Mouse (Mus musculus) kidney, adult 2 months (tissue): Measurements from ENCODE around the gene Crxos. TPM values are rescaled to one million over a fixed set of nuclear protein-coding genes. Genes with fewer than 3 reads are reported as not detected.

Experiments used
- DNase-seq: peaks from one replicate; pipeline ENCODE4 v3.0.0; 2021
- H3K27ac ChIP-seq: fragments of 200-500 bp; 2 replicates; pipeline ENCODE4 v1.5.1; 2012; ENCODE audit warnings: low read depth, low read length, control low read depth, inconsistent platforms; ENCODE audit not compliant: insufficient read depth
- H3K27me3 ChIP-seq: fragments of 200-500 bp; replicated peaks from 2 replicates; pipeline ENCODE4 v1.6.1; 2012; ENCODE audit warnings: mild to moderate bottlenecking, moderate library complexity, low read length, inconsistent platforms; ENCODE audit not compliant: control insufficient read depth, insufficient read depth
- H3K36me3 ChIP-seq: fragments of 200-500 bp; 2 replicates; pipeline ENCODE4 v1.6.1; 2012; ENCODE audit warnings: mild to moderate bottlenecking, moderate library complexity, low read length, inconsistent platforms; ENCODE audit not compliant: control insufficient read depth, insufficient read depth
- H3K4me1 ChIP-seq: fragments of 200-500 bp; 2 replicates; pipeline ENCODE4 v1.6.1; 2011; ENCODE audit warnings: low read length; ENCODE audit not compliant: control insufficient read depth, insufficient read depth
- H3K4me3 ChIP-seq: fragments of 200-500 bp; 2 replicates; pipeline ENCODE4 v1.5.1; 2011; ENCODE audit warnings: mild to moderate bottlenecking, low read depth, low read length, control low read depth; ENCODE audit not compliant: insufficient read depth
- CTCF ChIP-seq: fragments of 200-500 bp; conservative IDR thresholded peaks from 2 replicates; pipeline ENCODE4 v1.5.1; 2011; ENCODE audit warnings: low read depth, mild to moderate bottlenecking, control low read depth, low read length, moderate library complexity, mixed read lengths; ENCODE audit not compliant: insufficient read depth, insufficient read length
- POLR2A ChIP-seq: fragments of 200-500 bp; IDR thresholded peaks from one replicate; pipeline ENCODE4 v1.6.1; 2011; ENCODE audit warnings: low read depth, low read length, control low read depth
- WGBS: fragments of 180-500 bp; shearing (Covaris S2); methylation state at CpG from one replicate; pipeline ENCODE4 v1.1.7; 2018; 5-methylcytosine and 5-hydroxymethylcytosine counted together
- polyA plus RNA-seq: library from polyadenylated mRNA; depleted of rRNA; stranded (reverse); fragments of >200 nt; gene quantifications from 2 replicates; pipeline ENCODE4 v1.2.3, GENCODE M21; 2012

Crxos gene
- polyA plus RNA-seq, 1 experiment: not detected

DNA sequence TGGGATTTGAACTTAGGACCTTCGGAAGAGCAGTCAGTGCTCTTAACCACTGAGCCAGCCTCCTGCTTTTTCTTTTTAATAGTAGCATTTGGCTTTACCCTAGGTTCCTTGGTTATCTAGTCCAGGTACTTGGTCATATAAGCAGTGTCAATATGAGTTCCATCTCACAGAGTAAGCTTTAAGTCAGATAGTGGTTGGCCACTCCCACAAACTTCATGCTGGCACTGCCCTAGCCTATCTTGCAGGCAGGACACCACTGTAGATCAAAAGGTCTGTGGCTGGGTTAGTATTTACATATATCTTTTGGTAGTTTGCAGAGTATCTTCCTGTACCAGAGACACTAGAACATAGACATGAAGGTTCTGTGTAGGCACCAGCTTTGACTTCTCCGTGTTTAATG is 1.7 kb downstream of the Crxos start:
- Histone ChIP-seq H3K4me3 (no peak overlapping the region), H3K36me3 (no peaks in the 10 kb centered on the region), H3K4me1 (no peaks in the 10 kb centered on the region), H3K27me3 (no peaks in the 10 kb centered on the region), H3K27ac (no peak overlapping the region)
- DNase-seq: no peak
- TF ChIP-seq CTCF (no peak), POLR2A (no peak)
- WGBS: 90% methylated on average over 2 of the region's 2 CpGs

DNA sequence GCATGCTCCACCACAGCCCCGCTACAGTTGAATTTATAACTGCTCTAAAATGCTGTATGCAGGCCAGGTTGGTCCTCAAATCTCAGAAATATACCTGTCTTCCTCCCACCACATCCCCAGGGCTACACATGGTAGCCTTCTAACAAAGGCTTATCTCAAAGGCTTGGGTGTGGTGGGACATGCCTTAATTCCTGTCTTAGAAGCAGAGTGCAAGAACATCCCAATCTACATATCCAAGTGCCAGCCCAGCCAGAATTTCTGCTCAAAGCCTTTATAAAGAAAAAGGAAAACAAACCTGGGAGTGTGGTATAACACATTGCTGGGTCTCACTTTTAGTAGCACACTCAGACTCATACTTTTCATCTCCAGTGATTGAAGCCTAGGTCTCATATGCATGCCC is 11.8 kb downstream of the Crxos start:
- no peaks in the 10 kb centered on the region for H3K27me3 ChIP-seq
- no peak overlapping the region for H3K27ac ChIP-seq
- TF ChIP-seq POLR2A (no peak), CTCF (no peak)
- no peak for DNase-seq
- H3K4me3 ChIP-seq: no peak overlapping the region
- 65% methylated on average over 1 of the region's 1 CpGs for WGBS
- H3K36me3 ChIP-seq: no peaks in the 10 kb centered on the region
- no peaks in the 10 kb centered on the region for H3K4me1 ChIP-seq

DNA sequence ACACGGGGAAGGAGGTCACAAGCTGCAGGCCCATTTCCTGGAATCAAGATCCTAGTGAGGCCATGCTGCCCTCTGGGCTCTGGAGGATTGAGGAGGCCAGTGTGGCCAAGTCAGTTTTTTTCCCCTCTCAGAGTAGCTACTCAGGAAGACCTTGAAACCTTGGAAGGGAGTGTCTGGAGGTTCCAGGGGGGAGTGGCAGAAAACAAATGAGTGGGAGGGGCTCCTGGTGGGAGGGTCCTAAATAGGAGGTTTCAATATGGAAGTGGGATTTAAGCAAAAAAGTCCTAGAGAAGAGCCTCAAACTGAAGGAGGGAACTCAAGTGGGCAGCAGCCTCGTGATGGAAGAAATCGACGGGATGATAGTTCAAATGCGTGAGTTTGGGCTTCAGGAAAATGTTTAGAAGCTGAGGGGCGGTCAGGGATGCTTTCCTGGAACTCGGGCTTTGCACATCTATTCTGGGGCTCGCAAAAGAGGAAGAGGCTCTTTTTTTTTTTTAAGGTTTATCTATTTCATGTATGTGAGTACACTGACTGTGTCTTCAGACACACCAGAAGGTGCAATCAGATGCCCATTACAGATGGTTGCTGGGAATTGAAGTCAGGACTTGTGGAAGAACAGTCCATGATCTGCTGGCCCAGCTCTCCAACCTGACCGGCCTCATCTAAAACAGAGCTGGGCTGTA is 19.1 kb downstream of the Crxos start:
- 75% methylated on average over 9 of the region's 9 CpGs for WGBS
- H3K36me3 ChIP-seq: no peaks in the 10 kb centered on the region
- TF ChIP-seq POLR2A (no peak), CTCF (no peak)
- no peak overlapping the region for H3K27ac ChIP-seq
- no peaks in the 10 kb centered on the region for H3K27me3 ChIP-seq
- no peak overlapping the region for H3K4me3 ChIP-seq
- no peak for DNase-seq
- H3K4me1 ChIP-seq: no peaks in the 10 kb centered on the region

DNA sequence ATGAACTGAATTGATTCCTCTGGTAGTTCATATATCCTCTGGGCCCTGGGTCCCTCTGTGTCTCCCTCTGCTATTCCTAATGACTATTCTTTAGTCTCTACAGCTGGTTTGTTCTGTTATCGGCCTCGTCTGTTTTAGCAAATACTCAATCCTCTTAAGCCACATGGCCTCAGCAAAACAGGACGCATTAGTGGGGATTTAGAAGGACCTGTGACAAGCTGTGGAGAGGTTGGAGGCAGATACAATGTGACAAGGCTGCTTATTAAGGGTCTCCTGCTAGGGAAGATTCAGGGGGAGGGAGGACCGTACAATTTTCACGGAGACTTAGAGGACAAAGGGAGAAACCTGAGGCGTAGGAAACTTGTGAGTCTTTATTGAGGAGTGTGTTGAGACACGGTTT is 23.4 kb downstream of the Crxos start:
- 85% methylated on average over 7 of the region's 7 CpGs for WGBS
- H3K4me1 ChIP-seq: no peaks in the 10 kb centered on the region
- H3K27me3 ChIP-seq: no peaks in the 10 kb centered on the region
- no peak overlapping the region for H3K4me3 ChIP-seq
- TF ChIP-seq POLR2A (no peak), CTCF (no peak)
- H3K36me3 ChIP-seq: no peaks in the 10 kb centered on the region
- no peak overlapping the region for H3K27ac ChIP-seq
- no peak for DNase-seq

DNA sequence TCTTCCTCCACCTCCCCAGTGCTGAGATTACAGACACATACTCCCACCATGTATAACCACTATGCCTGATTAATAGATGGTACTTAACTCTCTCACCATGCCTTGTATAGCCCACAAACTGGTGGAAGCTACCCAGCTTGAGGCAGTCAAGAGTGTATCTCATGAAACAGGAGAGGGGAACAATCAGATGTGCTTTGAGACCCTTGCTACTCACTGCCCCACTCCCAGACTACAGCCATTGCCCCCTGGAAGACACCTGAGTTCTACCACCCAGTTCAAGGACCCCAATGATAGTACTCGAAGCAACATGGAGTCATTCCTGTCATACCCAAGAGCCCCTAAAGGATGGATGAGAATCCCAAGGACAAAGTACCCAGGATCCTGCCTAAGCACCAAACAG is 24.2 kb downstream of the Crxos start:
- TF ChIP-seq POLR2A: no peak
- Histone ChIP-seq H3K27me3 (no peaks in the 10 kb centered on the region), H3K27ac (no peak overlapping the region), H3K4me1 (no peaks in the 10 kb centered on the region), H3K4me3 (no peak overlapping the region), H3K36me3 (no peaks in the 10 kb centered on the region)
- no peak for DNase-seq
- 84% methylated on average over 1 of the region's 1 CpGs for WGBS

DNA sequence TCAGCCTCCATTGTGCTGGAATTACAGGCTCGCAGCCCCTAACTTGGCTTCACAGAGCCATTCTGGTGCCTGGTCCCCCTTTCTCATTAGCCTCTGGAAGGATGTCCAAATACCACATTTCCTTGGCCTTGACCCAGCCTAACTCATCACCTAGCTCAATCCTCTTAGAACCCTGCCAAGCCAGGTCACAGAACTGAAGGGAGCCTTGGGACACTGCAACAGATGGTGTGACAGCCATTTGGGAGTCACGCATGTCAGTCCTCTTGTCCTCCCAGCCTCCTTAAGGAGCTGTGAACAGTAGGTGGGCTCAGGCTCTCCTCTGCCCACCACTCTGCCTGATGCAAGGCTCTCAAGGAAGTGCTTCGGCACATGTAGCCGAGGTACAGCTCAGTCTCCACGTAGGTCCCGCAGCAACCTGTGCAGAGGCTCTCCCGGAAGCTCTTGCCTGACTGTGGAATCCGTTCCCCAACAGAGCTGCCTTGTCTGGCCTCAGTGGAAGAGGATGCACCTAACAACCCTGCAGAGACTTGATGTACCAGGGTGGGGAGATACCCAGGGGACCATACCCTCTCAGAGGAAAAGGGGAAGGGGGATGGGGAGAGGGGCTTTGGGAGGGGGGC is 25.7 kb downstream of the Crxos start:
- no peak for TF ChIP-seq CTCF
- no peak for TF ChIP-seq POLR2A
- WGBS: 85% methylated on average over 8 of the region's 8 CpGs
- H3K4me3 ChIP-seq: no peak overlapping the region
- no peaks in the 10 kb centered on the region for H3K27me3 ChIP-seq
- H3K4me1 ChIP-seq: no peaks in the 10 kb centered on the region
- no peaks in the 10 kb centered on the region for H3K36me3 ChIP-seq
- H3K27ac ChIP-seq: no peak overlapping the region
- no peak for DNase-seq

DNA sequence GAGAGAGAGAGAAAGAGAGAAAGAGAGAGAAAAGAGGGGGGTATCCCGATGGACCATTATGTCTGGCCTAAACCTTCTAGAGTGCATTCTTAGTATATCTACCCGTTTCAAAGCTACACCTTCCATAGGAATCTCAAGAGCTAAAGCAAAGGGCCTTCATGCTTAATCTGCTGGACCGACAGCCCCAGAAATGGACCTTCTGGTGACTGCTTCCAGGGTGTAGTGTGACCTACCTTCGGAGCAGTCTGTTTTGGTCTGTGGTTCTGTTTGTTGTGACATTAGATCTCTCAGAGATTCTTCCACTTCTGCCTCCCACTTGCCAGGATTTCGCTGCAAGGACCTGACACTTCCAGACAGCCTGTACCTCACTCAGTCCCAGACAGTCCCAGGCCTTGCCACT is 28.1 kb downstream of the Crxos start:
- no peak for DNase-seq
- Histone ChIP-seq H3K27ac (no peak overlapping the region), H3K36me3 (no peaks in the 10 kb centered on the region), H3K4me1 (no peaks in the 10 kb centered on the region), H3K27me3 (no peaks in the 10 kb centered on the region), H3K4me3 (no peak overlapping the region)
- TF ChIP-seq CTCF (no peak), POLR2A (no peak)
- WGBS: 74% methylated on average over 5 of the region's 5 CpGs
